Mouse (Mus musculus) mouse trophoblast stem cell (cell line): ENCODE results near the gene Mrrf.

ENCODE experiments used
- in situ Hi-C, 2 experiments: fragments of 300-500 bp; cut with MseI, MboI; formaldehyde crosslinking; loops; 2 replicates in 1 of 2; 3 replicates in 1 of 2; pipeline ENCODE4 v1.15.1; 2025

The Mrrf gene

DNA sequence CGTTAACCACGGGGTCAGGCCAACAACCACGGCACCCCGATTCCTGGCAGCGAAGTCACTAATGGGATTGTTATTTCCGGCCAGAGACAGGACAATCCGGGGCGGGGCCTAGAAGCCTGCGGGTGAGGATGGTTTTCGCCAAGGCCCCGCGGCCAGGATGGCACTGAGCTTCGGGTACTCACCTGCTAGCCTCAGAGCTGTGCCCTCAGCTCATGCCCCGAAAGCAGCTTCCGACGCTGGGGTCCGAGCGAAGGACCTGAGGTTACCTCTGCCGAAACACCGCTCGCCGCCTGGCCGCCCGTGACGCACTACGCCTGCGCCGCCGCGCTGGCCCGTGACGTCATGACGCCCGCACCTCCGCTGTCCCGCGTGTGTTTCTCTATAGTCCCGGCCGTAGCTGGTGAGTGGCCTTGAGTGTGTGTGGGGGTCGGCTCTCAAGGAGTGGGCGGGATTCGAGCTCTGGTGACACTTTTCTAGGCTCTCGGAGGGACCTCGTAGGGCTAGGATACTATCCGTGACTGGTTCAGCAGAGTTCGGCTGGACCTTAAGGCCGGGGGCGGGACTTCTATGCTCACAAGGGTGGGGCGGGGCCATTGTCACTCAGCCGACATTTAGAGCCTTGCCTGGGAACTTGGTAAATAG, at the start of gene Mrrf, which contains the start of gene Rbm18:
Mrrf (plus strand) TSS at position 90 of the 642 bp plus-strand sequence.
Rbm18 (minus strand) TSS at position 474 of the 642 bp plus-strand sequence.
- in situ Hi-C loops: no loop called here

- in situ Hi-C loops: no loop called here
These were observed 47.0 kb upstream of the Mrrf start for GRCm38 (mm10) chr2:36089190-36089589.

DNA sequence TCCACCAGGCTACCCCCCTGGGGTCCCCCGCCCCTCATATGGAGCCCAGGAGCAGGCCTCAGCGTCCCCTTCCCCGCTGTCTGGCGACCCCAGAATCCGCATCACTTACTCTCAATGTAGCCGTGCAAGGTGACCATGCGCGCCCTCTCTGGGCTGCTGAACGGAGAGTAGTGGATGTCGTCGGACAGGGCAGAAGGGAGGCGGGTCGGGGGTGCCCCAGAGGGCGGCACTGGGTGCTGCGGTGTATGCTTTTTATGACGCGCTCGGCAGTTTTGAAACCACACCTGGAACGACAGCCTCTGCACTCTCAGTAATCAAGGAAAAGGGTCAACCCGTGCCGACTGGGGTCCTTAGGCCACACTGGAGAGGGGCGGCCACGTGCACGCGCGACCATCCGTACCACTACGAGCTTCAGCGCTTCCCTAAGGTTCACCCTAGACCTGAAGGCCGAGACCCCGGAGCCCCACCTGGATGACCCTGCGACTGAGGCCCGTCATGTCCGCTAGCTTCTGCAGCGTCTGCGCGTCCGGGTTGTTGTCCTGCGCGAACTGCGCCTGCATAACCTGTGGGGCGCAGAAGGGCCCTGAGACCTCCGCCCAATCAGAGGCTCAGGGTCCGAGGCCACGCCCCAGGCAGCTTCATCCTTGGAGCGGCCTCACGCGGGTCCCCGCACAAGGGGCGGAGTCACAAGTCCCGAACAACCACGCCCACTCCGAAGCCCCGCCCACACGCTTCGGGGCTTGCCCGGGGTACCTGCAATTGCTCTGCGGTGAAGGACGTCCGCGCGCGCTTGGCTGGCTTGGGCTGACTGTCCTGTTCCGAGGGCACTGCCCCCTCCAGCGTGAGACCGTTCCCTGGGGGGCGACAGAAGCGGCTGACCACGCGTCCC, 45.1 kb upstream of the Mrrf start:
- in situ Hi-C loops: no loop called here

DNA sequence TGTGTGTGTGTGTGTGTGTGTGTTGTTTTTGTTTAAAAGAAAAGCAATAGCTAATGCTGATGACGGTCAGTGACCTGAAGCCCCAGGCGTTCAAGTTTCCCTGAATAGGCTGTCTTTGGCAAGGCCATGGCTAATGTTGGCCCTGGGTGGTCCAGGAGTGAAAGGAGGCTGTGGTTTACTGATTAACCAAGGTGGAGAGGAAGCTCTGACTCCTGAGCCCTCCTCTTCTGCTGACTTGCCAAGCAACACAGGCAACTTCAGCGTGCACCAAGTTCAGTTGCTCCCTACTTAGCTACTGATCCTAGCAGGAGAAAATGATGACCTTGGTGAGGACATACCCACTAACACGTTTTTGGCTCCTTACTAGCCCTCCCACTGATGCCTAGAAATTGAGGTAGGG, 43.4 kb upstream of the Mrrf start:
- in situ Hi-C loops: no loop called here

- in situ Hi-C loops: no loop called here
These were observed 42.9 kb upstream of the Mrrf start for GRCm38 (mm10) chr2:36093301-36093700.

DNA sequence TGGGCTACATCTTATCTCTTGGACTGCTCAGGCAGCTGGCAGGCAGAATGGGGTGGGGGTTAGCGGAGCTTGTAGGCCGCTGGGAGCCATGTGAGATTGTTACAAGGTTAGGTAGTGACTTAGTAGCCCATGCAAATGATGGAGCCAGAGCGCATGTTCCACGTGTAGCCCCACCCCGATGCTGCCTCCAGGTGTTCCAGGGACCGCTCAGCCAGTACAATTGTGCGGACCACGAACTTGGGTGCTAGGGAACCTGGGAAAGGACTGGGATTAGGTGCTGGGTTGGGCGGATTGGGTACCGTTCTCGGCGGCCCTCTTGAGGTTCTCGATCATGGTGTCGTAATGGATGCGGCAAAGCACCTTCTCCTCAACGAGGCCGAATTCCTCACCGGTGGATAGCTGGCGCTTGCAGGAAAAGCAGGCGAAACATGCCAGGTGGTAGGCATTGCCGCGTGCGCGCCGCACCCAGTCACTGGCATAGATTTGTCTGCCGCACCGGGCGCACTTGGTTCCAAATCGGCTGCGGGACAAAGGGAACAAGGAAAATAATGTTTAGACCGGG, 42.2 kb upstream of the Mrrf start:
- in situ Hi-C loops: no loop called here

DNA sequence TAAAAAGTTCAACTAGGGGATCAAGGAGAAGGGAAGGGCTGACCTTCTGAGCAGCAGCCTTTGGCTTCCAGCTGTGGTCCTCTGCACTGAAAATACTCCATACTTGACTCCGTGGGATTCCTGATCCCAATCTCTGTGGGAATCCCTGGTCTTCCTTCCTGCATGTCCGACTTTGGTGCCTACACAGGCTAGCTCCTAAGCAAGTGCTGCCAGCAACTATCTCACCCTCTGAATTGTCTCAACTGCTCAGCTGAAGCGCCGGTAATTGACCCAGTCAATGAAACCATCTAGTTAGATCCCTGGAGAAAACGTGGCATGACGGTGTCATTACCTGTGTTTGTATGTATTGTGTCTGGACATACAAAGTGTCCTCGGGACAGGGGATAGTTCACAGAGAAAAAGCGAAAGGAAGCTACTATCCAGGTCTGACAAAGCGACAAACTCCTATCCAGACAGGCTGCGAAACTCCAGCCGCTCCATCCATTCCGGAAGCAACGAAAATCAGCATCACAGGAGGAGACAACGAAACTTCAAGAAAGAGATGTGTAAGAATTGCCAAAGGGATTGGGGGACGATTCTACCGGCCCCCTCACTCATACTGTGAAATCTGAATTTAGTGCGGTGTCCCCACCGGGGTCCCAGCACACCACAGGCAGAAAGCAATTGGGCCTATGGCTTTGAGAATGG, 38.9 kb upstream of the Mrrf start:
- in situ Hi-C loops: no loop called here

DNA sequence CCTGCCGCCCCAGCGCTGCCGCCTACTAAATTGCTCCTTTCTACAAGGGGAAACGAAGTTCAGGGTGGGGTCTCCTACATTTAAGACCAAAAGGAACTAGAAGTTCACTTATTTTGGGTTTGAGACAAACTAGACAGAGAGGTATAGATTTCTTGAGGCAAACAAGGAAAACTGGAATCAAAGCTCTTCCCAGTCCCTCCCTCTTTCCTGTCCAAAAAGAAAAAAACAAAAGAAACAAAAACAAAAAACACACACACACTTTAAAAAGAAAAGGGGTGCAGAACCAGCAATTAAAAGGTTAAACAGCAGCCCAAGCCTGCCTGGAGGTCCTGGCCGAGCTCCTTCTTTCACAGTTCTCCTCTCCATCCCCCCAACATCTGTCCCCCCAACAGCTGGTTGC, 38.2 kb upstream of the Mrrf start:
- in situ Hi-C loops: no loop called here

DNA sequence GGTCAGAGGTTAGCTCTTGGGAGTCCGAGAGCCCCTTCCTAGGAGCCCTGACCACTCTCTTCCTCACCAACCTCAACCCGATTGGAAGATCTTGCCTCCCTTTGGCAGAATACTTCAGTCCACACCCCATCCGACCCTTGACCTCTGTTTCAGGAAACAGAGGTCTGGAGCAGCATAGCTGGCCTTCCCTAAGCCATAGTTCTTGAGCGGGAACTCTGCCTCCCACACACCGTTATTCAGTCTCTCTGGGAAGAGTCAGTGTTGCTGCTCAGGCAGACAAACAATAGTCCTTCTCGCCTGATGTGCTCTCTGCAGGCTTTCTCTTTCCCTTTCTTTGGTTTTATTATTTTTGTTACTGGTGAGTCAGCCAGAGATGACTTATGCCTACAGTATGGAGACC, 36.5 kb upstream of the Mrrf start:
- in situ Hi-C loops: no loop called here

DNA sequence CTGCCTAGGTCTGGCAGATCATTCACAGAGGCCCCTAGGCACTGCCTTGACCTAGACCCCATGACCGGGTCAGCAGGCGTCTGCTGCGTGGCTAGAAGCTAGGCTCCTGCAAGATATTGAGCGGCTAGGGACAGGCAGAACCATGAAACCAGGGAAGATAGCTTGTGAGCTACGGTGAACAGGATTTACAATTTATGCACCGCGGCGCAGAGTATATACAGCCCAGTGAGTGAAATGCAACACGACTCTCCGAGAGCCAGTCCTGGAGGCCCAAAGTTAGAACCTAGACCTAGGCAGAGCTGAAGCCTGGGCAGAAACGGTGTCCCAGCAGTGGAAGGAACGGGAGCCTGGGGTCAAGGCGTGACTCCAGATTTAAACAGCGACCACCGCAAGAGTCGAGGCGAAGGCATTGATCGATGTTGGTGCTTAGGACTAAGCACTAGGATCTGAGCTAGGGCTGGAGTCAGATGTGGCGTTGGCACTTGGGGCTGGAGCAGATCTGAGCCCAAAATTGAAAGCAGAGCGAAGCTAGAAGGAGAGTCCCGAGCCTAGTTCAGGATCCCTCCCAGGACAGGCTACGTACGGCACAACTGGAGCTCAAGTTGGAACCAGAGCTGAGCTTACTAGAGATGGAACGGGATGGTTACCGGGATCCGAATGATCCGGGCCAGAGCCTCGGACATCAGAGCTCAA, 34.2 kb upstream of the Mrrf start:
- in situ Hi-C loops: no loop called here

- in situ Hi-C loops: no loop called here
These were observed 33.6 kb upstream of the Mrrf start for GRCm38 (mm10) chr2:36102559-36102946.

GRCm38 (mm10) chr2:36103069-36103554, 33.1 kb upstream of the Mrrf start:
- in situ Hi-C loops: no loop called here

DNA sequence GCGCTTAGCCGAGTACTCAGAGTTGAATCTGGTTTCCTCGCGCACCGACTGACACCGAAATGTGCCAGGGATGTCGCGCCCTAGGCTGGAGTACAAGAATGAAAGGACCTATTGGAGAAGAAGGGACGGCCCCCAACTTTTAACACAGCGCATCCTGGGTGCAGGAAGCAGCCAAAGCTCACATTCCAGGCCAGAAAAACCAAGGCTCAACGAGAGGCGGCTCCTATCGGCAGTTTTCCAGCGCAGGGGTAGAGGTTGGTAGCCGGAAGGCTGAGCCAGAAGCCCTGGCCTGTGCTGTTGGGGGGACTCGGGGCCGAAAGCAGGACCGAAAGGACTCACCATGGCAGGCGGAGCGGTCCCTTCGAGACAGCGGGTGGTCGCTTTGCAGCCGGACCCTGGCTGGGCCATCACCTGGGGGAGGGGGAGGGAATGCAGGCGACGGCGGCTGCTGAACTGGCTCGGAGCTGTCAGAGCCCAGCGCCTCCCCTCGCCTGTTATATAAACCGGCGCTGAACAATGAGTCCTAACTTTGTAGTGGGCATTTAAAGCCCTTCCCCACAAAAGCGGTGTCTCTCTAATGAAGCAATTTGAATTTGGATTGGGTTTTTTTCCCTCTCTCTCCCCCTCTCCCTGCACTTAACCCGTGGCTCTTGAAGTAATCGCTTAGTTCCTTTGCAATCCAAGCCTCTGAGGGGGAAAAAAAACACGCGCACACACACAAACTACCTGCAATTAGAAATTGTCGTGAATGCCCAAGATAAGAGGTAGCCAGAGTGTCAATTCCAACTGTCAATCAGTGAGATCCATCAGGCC, 32.4 kb upstream of the Mrrf start:
- in situ Hi-C loops: no loop called here

GRCm38 (mm10) chr2:36104436-36104955, 31.7 kb upstream of the Mrrf start:
- in situ Hi-C loops: no loop called here

- in situ Hi-C loops: no loop called here
These were observed 31.0 kb upstream of the Mrrf start, which contains the start of gene Lhx6 for GRCm38 (mm10) chr2:36104956-36105741. Gene Lhx6, minus strand, starts transcription at chr2:36105408.

DNA sequence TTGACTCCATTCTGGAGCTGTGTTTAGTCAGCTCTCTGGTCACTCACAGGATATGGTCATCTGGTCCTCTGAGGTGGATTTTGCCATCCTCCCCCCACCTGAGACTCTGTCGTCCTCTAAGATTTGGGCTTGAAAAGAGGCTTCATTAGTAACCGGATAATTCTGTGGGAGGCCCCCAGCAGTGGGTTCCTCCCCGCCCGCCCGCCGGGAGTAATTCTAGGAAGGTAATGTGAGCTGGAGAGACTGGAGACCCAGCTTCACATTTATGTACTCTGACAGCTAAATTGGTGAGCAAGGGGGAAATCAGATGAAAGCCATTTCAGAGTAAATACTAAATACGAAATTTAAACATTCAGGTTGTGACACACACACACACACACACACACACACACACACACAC, 27.6 kb upstream of the Mrrf start:
- in situ Hi-C loops: no loop called here

DNA sequence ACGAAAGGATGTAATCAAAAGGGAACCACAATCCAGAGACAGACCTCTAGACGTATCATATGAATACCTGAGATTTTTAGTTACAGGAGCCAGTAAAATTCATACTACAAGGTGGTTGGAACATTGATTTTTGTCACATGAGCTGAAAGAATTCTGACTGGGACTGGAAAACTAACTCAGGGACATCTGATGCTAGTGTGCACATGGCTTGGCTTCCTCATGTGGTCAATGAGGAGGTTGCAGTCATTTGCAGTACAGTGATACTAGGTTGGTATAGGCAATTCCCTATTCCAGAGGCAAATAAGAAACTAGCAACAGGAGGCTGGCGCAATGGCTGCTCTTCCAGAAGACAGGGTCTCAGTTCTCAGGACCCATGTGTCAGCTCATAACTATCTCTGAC, 23.6 kb upstream of the Mrrf start:
- in situ Hi-C loops: no loop called here

GRCm38 (mm10) chr2:36126795-36127429, 9.3 kb upstream of the Mrrf start:
- in situ Hi-C loops: no loop called here

GRCm38 (mm10) chr2:36127973-36128372, 8.2 kb upstream of the Mrrf start:
- in situ Hi-C loops: no loop called here
